Mouse (Mus musculus) stomach, postnatal 0 days (tissue): ENCODE data around the gene Nrip1. TPM values are rescaled to one million over a fixed set of nuclear protein-coding genes. Genes with fewer than 3 reads are reported as not detected.

Experiments used
- ATAC-seq: fragments of 200-750 bp; cut with Nextera tagmentation; 2 replicates; pipeline ENCODE4 v1.8.0; 2017; ENCODE audit not compliant: low FRiP score, low TSS enrichment
- DNase-seq: peaks from one replicate; pipeline ENCODE4 v3.0.0-alpha.2; 2016; ENCODE audit warnings: low spot score
- H3K27ac ChIP-seq: fragments of 300-500 bp; sonication (generic); replicated peaks from 2 replicates; pipeline ENCODE4 v1.5.1; 2014; ENCODE audit warnings: mild to moderate bottlenecking, control low read depth
- H3K27me3 ChIP-seq: fragments of 300-500 bp; sonication (generic); 2 replicates; pipeline ENCODE4 v1.6.1; 2014; ENCODE audit warnings: low read length; ENCODE audit not compliant: control insufficient read depth, insufficient read depth
- H3K36me3 ChIP-seq: fragments of 300-500 bp; sonication (generic); 2 replicates; pipeline ENCODE4 v1.6.1; 2014; ENCODE audit warnings: low read length, mixed read lengths; ENCODE audit not compliant: control insufficient read depth, insufficient read depth
- H3K4me1 ChIP-seq: fragments of 300-500 bp; sonication (generic); replicated peaks from 2 replicates; pipeline ENCODE4 v1.6.1; 2014; ENCODE audit warnings: antibody characterized with exemption; ENCODE audit not compliant: control insufficient read depth, insufficient read depth
- H3K4me2 ChIP-seq: fragments of 300-500 bp; sonication (generic); replicated peaks from 2 replicates; pipeline ENCODE4 v1.6.1; 2014; ENCODE audit warnings: low read depth, mild to moderate bottlenecking, control low read depth, moderate library complexity
- H3K4me3 ChIP-seq: fragments of 300-500 bp; sonication (generic); 2 replicates; pipeline ENCODE4 v1.5.1; 2014; ENCODE audit warnings: low read depth, low read length, control low read depth
- H3K9ac ChIP-seq: fragments of 300-500 bp; sonication (generic); 2 replicates; pipeline ENCODE4 v1.6.1; 2014; ENCODE audit warnings: mild to moderate bottlenecking, low read length, control low read depth, mixed read lengths
- H3K9me3 ChIP-seq: fragments of 300-500 bp; sonication (generic); 2 replicates; pipeline ENCODE4 v1.6.1; 2016; ENCODE audit warnings: low read length; ENCODE audit not compliant: control insufficient read depth
- CTCF ChIP-seq: IDR thresholded peaks from 2 replicates; pipeline ENCODE4 v1.5.1; 2016; ENCODE audit warnings: antibody characterized with exemption, low read depth, mild to moderate bottlenecking, moderate library complexity
- EP300 ChIP-seq: optimal IDR thresholded peaks from 2 replicates; pipeline ENCODE3; 2016; ENCODE audit warnings: antibody characterized with exemption
- WGBS: fragments of 180-500 bp; shearing (Covaris S2); extraction: QIAGEN DNeasy Blood & Tissue Kit; methylation state at CpG from one replicate; pipeline ENCODE4 v1.1.7; 2014; 5-methylcytosine and 5-hydroxymethylcytosine counted together
- polyA plus RNA-seq: library from polyadenylated mRNA; unstranded; fragments of >200 nt; fragmentation: Nextera tagmentation; extraction: Ambion mirVana; gene quantifications from 2 replicates; pipeline ENCODE4 v1.2.1, GENCODE M21; 2015

Gene Nrip1
- polyA plus RNA-seq, 1 experiment from 2014 or later = 13.0 TPM

- Histone ChIP-seq H3K27ac (no peak overlapping the region), H3K9me3 (no peaks in the 10 kb centered on the region), H3K4me3 (no peak overlapping the region), H3K4me2 (no peak overlapping the region), H3K36me3 (no peaks in the 10 kb centered on the region), H3K9ac (no peak overlapping the region), H3K27me3 (no peaks in the 10 kb centered on the region), H3K4me1 (peaks cover 9% of the 10 kb centered on the region; the same call in 1 of the 2 replicates)
- ATAC-seq (no peak), DNase-seq (no peak)
- WGBS = 84% methylated on average over 10 of the region's 10 CpGs
- TF ChIP-seq CTCF = no peak
- TF ChIP-seq EP300 = no peak
These were observed 8.4 kb downstream of the Nrip1 start for GRCm38 (mm10) chr16:76365237-76365636.

- Histone ChIP-seq H3K4me3 (no peak overlapping the region), H3K9me3 (no peaks in the 10 kb centered on the region), H3K36me3 (no peaks in the 10 kb centered on the region), H3K27ac (no peak overlapping the region), H3K27me3 (no peaks in the 10 kb centered on the region), H3K9ac (no peak overlapping the region), H3K4me2 (no peak overlapping the region), H3K4me1 (0 out of 2 replicates have a peak, but pooled peaks cover 2% of the 10 kb centered on the region)
- whole genome bisulfite sequencing = 94% methylated on average over 3 of the region's 3 CpGs
- ATAC-seq (no peak), DNase-seq (no peak)
- TF ChIP-seq CTCF (no peak), EP300 (no peak)
These were observed 10.0 kb downstream of the Nrip1 start for GRCm38 (mm10) chr16:76363641-76364040.

DNA sequence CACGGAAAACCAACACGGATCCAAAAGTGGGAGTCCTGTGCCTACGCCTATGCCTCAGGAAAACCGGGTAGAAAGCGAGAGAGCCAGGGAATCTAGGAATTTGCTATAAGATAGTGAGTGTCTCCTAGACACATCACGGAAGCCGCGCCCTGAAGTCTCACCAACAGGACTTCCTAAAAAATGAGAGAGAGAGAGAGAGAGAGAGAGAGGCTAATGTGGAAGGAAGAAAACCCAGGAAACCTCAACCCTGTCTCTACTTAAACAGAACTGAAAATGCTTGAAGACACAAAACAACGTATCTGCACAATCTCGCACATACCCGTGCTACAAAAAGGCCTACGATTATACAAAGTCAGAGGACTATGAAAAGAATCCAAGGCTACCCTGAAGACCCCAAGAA lies 10.6 kb downstream of the Nrip1 start:
- WGBS = 88% methylated on average over 12 of the region's 12 CpGs
- H3K9ac ChIP-seq = no peak overlapping the region
- TF ChIP-seq EP300 (no peak), CTCF (no peak)

GRCm38 (mm10) chr16:76360441-76360840 lies 13.2 kb downstream of the Nrip1 start:
- TF ChIP-seq CTCF = no peak
- TF ChIP-seq EP300 = no peak
- no peak for DNase-seq
- no peak overlapping the region for H3K9ac ChIP-seq
- no peak overlapping the region for H3K4me3 ChIP-seq
- no peak overlapping the region for H3K4me2 ChIP-seq
- H3K4me1 ChIP-seq = 0 out of 2 replicates have a peak, but pooled peaks cover 2% of the 10 kb centered on the region
- no peaks in the 10 kb centered on the region for H3K36me3 ChIP-seq
- no peak overlapping the region for H3K27ac ChIP-seq
- H3K27me3 ChIP-seq = no peaks in the 10 kb centered on the region
- ATAC-seq = no peak
- 79% methylated on average over 6 of the region's 6 CpGs for WGBS
- no peaks in the 10 kb centered on the region for H3K9me3 ChIP-seq

More for the DNA sequence above, 10.6 kb downstream of the Nrip1 start:
- Histone ChIP-seq H3K27ac (no peak overlapping the region), H3K4me1 (0 out of 2 replicates have a peak, but pooled peaks cover 2% of the 10 kb centered on the region), H3K27me3 (no peaks in the 10 kb centered on the region), H3K4me3 (no peak overlapping the region), H3K36me3 (no peaks in the 10 kb centered on the region), H3K4me2 (no peak overlapping the region), H3K9me3 (no peaks in the 10 kb centered on the region)
- no peak for ATAC-seq
- DNase-seq = no peak

GRCm38 (mm10) chr16:76358757-76359156 lies 14.9 kb downstream of the Nrip1 start:
- ATAC-seq (no peak), DNase-seq (no peak)
- no peak overlapping the region for H3K9ac ChIP-seq
- WGBS = 54% methylated on average over 4 of the region's 4 CpGs
- H3K36me3 ChIP-seq = no peaks in the 10 kb centered on the region
- H3K27ac ChIP-seq = no peak overlapping the region
- no peaks in the 10 kb centered on the region for H3K9me3 ChIP-seq
- H3K4me1 ChIP-seq = no peaks in the 10 kb centered on the region
- H3K27me3 ChIP-seq = no peaks in the 10 kb centered on the region
- no peak for TF ChIP-seq EP300
- no peak for TF ChIP-seq CTCF
- no peak overlapping the region for H3K4me3 ChIP-seq
- H3K4me2 ChIP-seq = no peak overlapping the region

DNA sequence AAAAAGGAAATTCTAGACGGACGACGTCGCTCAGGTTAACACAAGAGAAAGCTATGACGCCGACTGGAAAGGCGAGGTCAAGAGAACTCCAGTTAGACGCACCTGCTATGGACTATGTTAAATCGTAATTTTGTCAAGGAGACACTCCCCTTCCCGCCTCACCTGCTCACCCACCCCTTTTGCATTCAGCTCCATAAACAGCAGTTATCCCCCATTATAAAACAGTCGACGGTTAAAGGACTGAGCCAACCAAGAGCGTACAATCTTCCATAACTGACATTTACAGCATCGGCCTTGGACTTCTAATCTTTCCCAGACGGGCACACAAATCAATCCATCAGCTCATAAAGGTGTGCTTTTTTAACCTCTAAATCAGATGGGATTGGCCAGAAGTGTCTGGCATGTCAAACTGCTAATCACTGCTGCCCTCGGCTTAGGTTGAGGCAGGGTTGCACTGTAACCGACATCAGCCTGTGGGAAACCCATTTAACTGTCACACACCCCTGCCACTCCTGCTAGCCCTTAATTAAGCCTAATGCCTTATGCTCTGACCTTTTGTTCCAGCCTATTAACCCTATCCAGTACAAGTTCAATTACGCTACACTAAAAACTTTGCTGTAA lies 15.4 kb downstream of the Nrip1 start:
- Histone ChIP-seq H3K4me3 (no peak overlapping the region), H3K36me3 (no peaks in the 10 kb centered on the region), H3K4me1 (no peaks in the 10 kb centered on the region), H3K27ac (no peak overlapping the region), H3K9me3 (no peaks in the 10 kb centered on the region), H3K27me3 (no peaks in the 10 kb centered on the region), H3K9ac (no peak overlapping the region), H3K4me2 (peak overlapping the region; percentile 4; the same call in 1 of the 2 replicates)
- DNase-seq = no peak
- ATAC-seq = peak; percentile 26; the same call in 1 of the 2 replicates
- TF ChIP-seq CTCF (no peak), EP300 (no peak)
- WGBS = 58% methylated on average over 18 of the region's 18 CpGs
